Mouse (Mus musculus) embryonic facial prominence, embryonic 15.5 days (tissue): ENCODE data around the gene Col6a5. TPM values are rescaled to one million over a fixed set of nuclear protein-coding genes. Genes with fewer than 3 reads are reported as not detected.
A peak's percentile ranks its signal among the peaks of the same experiment; 100 is the strongest.

Experiments used
- ATAC-seq: fragments of 200-750 bp; cut with Nextera tagmentation; 2 replicates; pipeline ENCODE4 v1.8.0; 2017; ENCODE audit warnings: low read depth, moderate TSS enrichment; ENCODE audit not compliant: insufficient number of reproducible peaks, low FRiP score, low TSS enrichment
- H3K27ac ChIP-seq: fragments of 300-500 bp; sonication (generic); replicated peaks from 2 replicates; pipeline ENCODE4 v1.5.1; 2015; ENCODE audit warnings: mild to moderate bottlenecking, inconsistent platforms
- H3K27me3 ChIP-seq: fragments of 300-500 bp; sonication (generic); 2 replicates; pipeline ENCODE4 v1.6.1; 2015; ENCODE audit warnings: inconsistent platforms
- H3K36me3 ChIP-seq: fragments of 300-500 bp; sonication (generic); 2 replicates; pipeline ENCODE4 v1.6.1; 2015; ENCODE audit warnings: mild to moderate bottlenecking, inconsistent platforms
- H3K4me1 ChIP-seq: fragments of 300-500 bp; sonication (generic); 2 replicates; pipeline ENCODE4 v1.6.1; 2015; ENCODE audit warnings: inconsistent platforms
- H3K4me2 ChIP-seq: fragments of 300-500 bp; sonication (generic); replicated peaks from 2 replicates; pipeline ENCODE4 v1.6.1; 2015; ENCODE audit warnings: mild to moderate bottlenecking, inconsistent platforms
- H3K4me3 ChIP-seq: fragments of 300-500 bp; sonication (generic); replicated peaks from 2 replicates; pipeline ENCODE4 v1.5.1; 2015; ENCODE audit warnings: mild to moderate bottlenecking, inconsistent platforms
- H3K9ac ChIP-seq: fragments of 300-500 bp; sonication (generic); 2 replicates; pipeline ENCODE4 v1.6.1; 2015; ENCODE audit warnings: inconsistent platforms
- H3K9me3 ChIP-seq: fragments of 300-500 bp; sonication (generic); replicated peaks from 2 replicates; pipeline ENCODE4 v1.6.1; 2016; ENCODE audit warnings: inconsistent platforms
- WGBS: fragments of 180-500 bp; shearing (Covaris S2); methylation state at CpG from one replicate; pipeline ENCODE4 v1.1.7; 2015; 5-methylcytosine and 5-hydroxymethylcytosine counted together
- polyA plus RNA-seq: library from polyadenylated mRNA; unstranded; fragments of >200 nt; fragmentation: Nextera tagmentation; extraction: Ambion mirVana; gene quantifications from 2 replicates; pipeline ENCODE4 v1.2.1, GENCODE M21; 2015

Gene Col6a5
- 0.05 and 0.15 TPM in 2 replicates for polyA plus RNA-seq

GRCm38 (mm10) chr9:105960533-105960932 lies at the start of gene Col6a5:
Gene Col6a5, minus strand, starts transcription at chr9:105960643.
- no peak within 1 kb of the TSS for H3K9ac ChIP-seq
- H3K4me3 ChIP-seq: no peak within 1 kb of the TSS
- WGBS: 18% methylated on average over 13 of the region's 13 CpGs
- no peaks in the 10 kb centered on the region for H3K9me3 ChIP-seq
- peaks cover 3% of the 10 kb centered on the region; the same call in 1 of the 2 replicates for H3K27me3 ChIP-seq
- H3K4me1 ChIP-seq: 0 out of 2 replicates have a peak, but pooled peaks cover 3% of the 10 kb centered on the region
- no peak within 1 kb of the TSS for H3K4me2 ChIP-seq
- no peaks in the 10 kb centered on the region for H3K36me3 ChIP-seq
- 0 out of 2 replicates have a peak, but pooled peaks have one; percentile 29 for ATAC-seq
- no peak within 1 kb of the TSS for H3K27ac ChIP-seq

- Histone ChIP-seq H3K4me3 (no peak overlapping the region), H3K27ac (no peak overlapping the region), H3K9ac (no peak overlapping the region), H3K27me3 (0 out of 2 replicates have a peak, but pooled peaks cover 4% of the 10 kb centered on the region), H3K4me2 (no peak overlapping the region), H3K4me1 (no peaks in the 10 kb centered on the region), H3K9me3 (no peaks in the 10 kb centered on the region), H3K36me3 (no peaks in the 10 kb centered on the region)
- no peak for ATAC-seq
- WGBS: 56% methylated on average over 11 of the region's 11 CpGs
Measured at GRCm38 (mm10) chr9:105997955-105998354, 37.5 kb upstream of the Col6a5 start.

- H3K4me1 ChIP-seq: no peaks in the 10 kb centered on the region
- no peaks in the 10 kb centered on the region for H3K9me3 ChIP-seq
- no peak for ATAC-seq
- WGBS: 70% methylated on average over 6 of the region's 6 CpGs
- no peak overlapping the region for H3K4me2 ChIP-seq
- H3K27ac ChIP-seq: no peak overlapping the region
- H3K9ac ChIP-seq: no peak overlapping the region
- no peaks in the 10 kb centered on the region for H3K36me3 ChIP-seq
- H3K27me3 ChIP-seq: no peaks in the 10 kb centered on the region
- no peak overlapping the region for H3K4me3 ChIP-seq
Measured at GRCm38 (mm10) chr9:105992425-105992824, 32.0 kb upstream of the Col6a5 start.

GRCm38 (mm10) chr9:105990099-105990498 lies 29.7 kb upstream of the Col6a5 start:
- H3K9ac ChIP-seq: no peak overlapping the region
- no peak overlapping the region for H3K4me3 ChIP-seq
- no peak overlapping the region for H3K27ac ChIP-seq
- ATAC-seq: no peak
- H3K4me2 ChIP-seq: no peak overlapping the region
- H3K9me3 ChIP-seq: no peaks in the 10 kb centered on the region
- no peaks in the 10 kb centered on the region for H3K36me3 ChIP-seq
- H3K4me1 ChIP-seq: no peaks in the 10 kb centered on the region
- no peaks in the 10 kb centered on the region for H3K27me3 ChIP-seq
- 67% methylated on average over 6 of the region's 6 CpGs for WGBS

GRCm38 (mm10) chr9:105989468-105989867 lies 29.0 kb upstream of the Col6a5 start:
- no peaks in the 10 kb centered on the region for H3K27me3 ChIP-seq
- no peak overlapping the region for H3K4me3 ChIP-seq
- H3K4me1 ChIP-seq: no peaks in the 10 kb centered on the region
- no peaks in the 10 kb centered on the region for H3K36me3 ChIP-seq
- no peak for ATAC-seq
- 84% methylated on average over 6 of the region's 6 CpGs for WGBS
- H3K4me2 ChIP-seq: no peak overlapping the region
- H3K9ac ChIP-seq: no peak overlapping the region
- no peak overlapping the region for H3K27ac ChIP-seq
- no peaks in the 10 kb centered on the region for H3K9me3 ChIP-seq

- Histone ChIP-seq H3K4me3 (no peak overlapping the region), H3K27ac (no peak overlapping the region), H3K27me3 (no peaks in the 10 kb centered on the region), H3K4me2 (no peak overlapping the region), H3K4me1 (no peaks in the 10 kb centered on the region), H3K9ac (no peak overlapping the region), H3K9me3 (no peaks in the 10 kb centered on the region), H3K36me3 (no peaks in the 10 kb centered on the region)
- 56% methylated on average over 8 of the region's 8 CpGs for WGBS
- no peak for ATAC-seq
Measured at GRCm38 (mm10) chr9:105988096-105988495, 27.7 kb upstream of the Col6a5 start.

- ATAC-seq: no peak
- Histone ChIP-seq H3K36me3 (no peaks in the 10 kb centered on the region), H3K27me3 (no peaks in the 10 kb centered on the region), H3K27ac (no peak overlapping the region), H3K4me1 (no peaks in the 10 kb centered on the region), H3K9me3 (no peaks in the 10 kb centered on the region), H3K9ac (no peak overlapping the region), H3K4me3 (no peak overlapping the region), H3K4me2 (no peak overlapping the region)
- WGBS: 21% methylated on average over 10 of the region's 10 CpGs
Measured at GRCm38 (mm10) chr9:105984931-105985519, 24.6 kb upstream of the Col6a5 start.

- no peak overlapping the region for H3K4me2 ChIP-seq
- ATAC-seq: no peak
- no peak overlapping the region for H3K9ac ChIP-seq
- no peaks in the 10 kb centered on the region for H3K36me3 ChIP-seq
- peaks cover 6% of the 10 kb centered on the region; the same call in 1 of the 2 replicates for H3K27me3 ChIP-seq
- H3K4me3 ChIP-seq: no peak overlapping the region
- H3K27ac ChIP-seq: no peak overlapping the region
- no peaks in the 10 kb centered on the region for H3K4me1 ChIP-seq
- 90% methylated on average over 8 of the region's 8 CpGs for WGBS
- no peaks in the 10 kb centered on the region for H3K9me3 ChIP-seq
Measured at GRCm38 (mm10) chr9:105978479-105978878, 18.0 kb upstream of the Col6a5 start.

- H3K4me2 ChIP-seq: no peak overlapping the region
- H3K27ac ChIP-seq: no peak overlapping the region
- no peak overlapping the region for H3K4me3 ChIP-seq
- 27% methylated on average over 13 of the region's 13 CpGs for WGBS
- no peaks in the 10 kb centered on the region for H3K36me3 ChIP-seq
- no peak overlapping the region for H3K9ac ChIP-seq
- no peaks in the 10 kb centered on the region for H3K4me1 ChIP-seq
- no peak for ATAC-seq
- no peaks in the 10 kb centered on the region for H3K9me3 ChIP-seq
- peaks cover 6% of the 10 kb centered on the region; the same call in 1 of the 2 replicates for H3K27me3 ChIP-seq
Measured at GRCm38 (mm10) chr9:105976871-105977270, 16.4 kb upstream of the Col6a5 start.

- H3K4me2 ChIP-seq: no peak overlapping the region
- no peaks in the 10 kb centered on the region for H3K36me3 ChIP-seq
Measured at GRCm38 (mm10) chr9:105976314-105976713, 15.9 kb upstream of the Col6a5 start.

GRCm38 (mm10) chr9:105973736-105974135 lies 13.3 kb upstream of the Col6a5 start:
- H3K27me3 ChIP-seq: peaks cover 6% of the 10 kb centered on the region; the same call in 1 of the 2 replicates
- 55% methylated on average over 1 of the region's 1 CpGs for WGBS
- H3K27ac ChIP-seq: no peak overlapping the region
- H3K4me2 ChIP-seq: no peak overlapping the region
- H3K9ac ChIP-seq: no peak overlapping the region
- no peaks in the 10 kb centered on the region for H3K9me3 ChIP-seq
- no peaks in the 10 kb centered on the region for H3K36me3 ChIP-seq
- H3K4me1 ChIP-seq: no peaks in the 10 kb centered on the region
- H3K4me3 ChIP-seq: no peak overlapping the region
- ATAC-seq: no peak

More at GRCm38 (mm10) chr9:105976314-105976713, 15.9 kb upstream of the Col6a5 start:
- Histone ChIP-seq H3K27ac (no peak overlapping the region), H3K4me1 (no peaks in the 10 kb centered on the region), H3K4me3 (no peak overlapping the region), H3K27me3 (peaks cover 6% of the 10 kb centered on the region; the same call in 1 of the 2 replicates), H3K9ac (no peak overlapping the region), H3K9me3 (no peaks in the 10 kb centered on the region)
- 49% methylated on average over 6 of the region's 6 CpGs for WGBS
- ATAC-seq: no peak

- Histone ChIP-seq H3K4me2 (no peak overlapping the region), H3K27me3 (peaks cover 5% of the 10 kb centered on the region; the same call in 1 of the 2 replicates), H3K9ac (no peak overlapping the region), H3K4me1 (no peaks in the 10 kb centered on the region), H3K27ac (no peak overlapping the region), H3K4me3 (no peak overlapping the region), H3K36me3 (no peaks in the 10 kb centered on the region), H3K9me3 (no peaks in the 10 kb centered on the region)
- no peak for ATAC-seq
- 91% methylated on average over 3 of the region's 3 CpGs for WGBS
Measured at GRCm38 (mm10) chr9:105972031-105972430, 11.6 kb upstream of the Col6a5 start.
